Mouse (Mus musculus): ENCODE measurements around the gene Arx. TPM values are rescaled to one million over a fixed set of nuclear protein-coding genes. Genes with fewer than 3 reads are reported as not detected.
A peak's percentile ranks its signal among the peaks of the same experiment; 100 is the strongest.

Gene Arx
- not detected in 2 replicates for polyA plus RNA-seq (2012; rRNA removed)

DNA sequence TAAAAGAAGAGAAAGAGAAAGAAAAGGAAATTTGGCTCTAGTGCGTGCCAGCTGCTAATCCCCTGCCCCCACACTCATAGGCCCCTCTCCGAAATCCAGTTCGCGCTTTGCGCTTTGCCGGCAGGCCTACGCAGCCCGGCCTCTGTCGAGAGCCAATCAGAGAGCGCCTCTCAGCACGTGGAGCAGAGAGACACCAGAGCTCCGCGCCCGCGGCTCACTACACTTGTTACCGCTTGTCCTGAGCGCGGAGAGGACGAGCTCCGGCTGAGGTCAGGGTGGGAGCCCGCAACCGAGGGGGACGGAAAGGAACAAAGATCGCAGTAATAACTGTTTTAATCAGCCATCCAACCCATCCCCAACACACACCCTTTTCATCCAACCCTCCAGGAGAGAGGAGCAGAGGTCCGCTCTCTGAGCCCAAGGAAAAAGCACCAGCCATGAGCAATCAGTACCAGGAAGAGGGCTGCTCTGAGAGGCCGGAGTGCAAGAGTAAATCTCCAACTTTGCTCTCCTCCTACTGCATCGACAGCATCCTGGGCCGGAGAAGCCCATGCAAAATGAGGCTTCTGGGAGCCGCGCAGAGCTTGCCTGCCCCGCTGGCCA, at the start of gene Arx:
Gene Arx, plus strand, starts transcription at position 155 of the 603 bp plus-strand sequence.
- TF ChIP-seq CTCF (IDR thresholded peaks at IDR 0.05; ENCODE audit: extremely low read depth, insufficient read depth, insufficient read length, insufficient replicate concordance) (no peak), POLR2A (IDR thresholded peaks at IDR 0.05; ENCODE audit: low read depth, low read length) (no peak)
- no peak within 1 kb of the TSS for H3K27ac ChIP-seq (ENCODE audit: insufficient read depth, low read length)
- H3K4me3 ChIP-seq (ENCODE audit: extremely low read depth, insufficient read depth, insufficient read length), result no peak within 1 kb of the TSS
- peaks cover 12% of the 10 kb centered on the region for H3K27me3 ChIP-seq (ENCODE audit: control insufficient read depth, insufficient read depth, low read length)
- peak; percentile 9 to 49 for DNase-seq (ENCODE audit: low read depth in 1 of 2, low spot score in 2 of 2)
- H3K36me3 ChIP-seq (ENCODE audit: control insufficient read depth, insufficient read depth, low read length), result no peaks in the 10 kb centered on the region
- peaks cover 5% of the 10 kb centered on the region for H3K4me1 ChIP-seq (ENCODE audit: control insufficient read depth, insufficient read depth, insufficient read length)
- WGBS, result 35% methylated on average over 31 of the region's 31 CpGs

- 65% methylated on average over 1 of the region's 1 CpGs for WGBS
- no peaks in the 10 kb centered on the region for H3K36me3 ChIP-seq (ENCODE audit: control insufficient read depth, insufficient read depth, low read length)
- H3K27me3 ChIP-seq (ENCODE audit: control insufficient read depth, insufficient read depth, low read length), result no peaks in the 10 kb centered on the region
- TF ChIP-seq POLR2A (IDR thresholded peaks at IDR 0.05; ENCODE audit: low read depth, low read length) (no peak), CTCF (IDR thresholded peaks at IDR 0.05; ENCODE audit: extremely low read depth, insufficient read depth, insufficient read length, insufficient replicate concordance) (no peak)
- H3K4me3 ChIP-seq (ENCODE audit: extremely low read depth, insufficient read depth, insufficient read length), result no peak overlapping the region
- H3K4me1 ChIP-seq (ENCODE audit: control insufficient read depth, insufficient read depth, insufficient read length), result no peaks in the 10 kb centered on the region
- H3K27ac ChIP-seq (ENCODE audit: insufficient read depth, low read length), result no peak overlapping the region
- no peak for DNase-seq (ENCODE audit: low read depth in 1 of 2, low spot score in 2 of 2)
Observed at GRCm38 (mm10) chrX:93251329-93251728, 34.9 kb upstream of the Arx start.

DNA sequence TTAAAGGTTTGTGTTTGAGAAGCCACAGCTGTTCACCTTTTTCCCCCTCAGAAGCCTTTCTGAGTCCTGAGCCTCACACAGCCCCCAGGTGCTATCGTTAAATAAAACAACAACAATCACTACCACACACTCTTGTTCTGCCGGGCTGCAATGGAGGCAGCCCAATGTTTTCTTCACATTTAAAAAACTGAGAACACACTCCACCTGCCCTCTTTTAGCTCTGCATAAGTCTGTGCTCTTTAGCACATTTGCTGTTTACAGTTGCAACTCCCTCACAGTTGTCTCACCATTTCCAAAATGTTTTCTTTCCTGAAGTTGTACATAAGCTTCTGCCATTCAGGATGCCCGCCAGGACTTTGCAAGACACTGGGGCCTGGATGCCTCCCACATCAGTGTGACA, 10.6 kb upstream of the Arx start:
- no peak overlapping the region for H3K4me3 ChIP-seq (ENCODE audit: extremely low read depth, insufficient read depth, insufficient read length)
- H3K36me3 ChIP-seq (ENCODE audit: control insufficient read depth, insufficient read depth, low read length), result no peaks in the 10 kb centered on the region
- TF ChIP-seq POLR2A (IDR thresholded peaks at IDR 0.05; ENCODE audit: low read depth, low read length), result no peak
- TF ChIP-seq CTCF (IDR thresholded peaks at IDR 0.05; ENCODE audit: extremely low read depth, insufficient read depth, insufficient read length, insufficient replicate concordance), result no peak
- WGBS, result 70% methylated on average over 3 of the region's 3 CpGs
- DNase-seq (ENCODE audit: low read depth in 1 of 2, low spot score in 2 of 2), result no peak
- H3K27ac ChIP-seq (ENCODE audit: insufficient read depth, low read length), result no peak overlapping the region
- no peaks in the 10 kb centered on the region for H3K27me3 ChIP-seq (ENCODE audit: control insufficient read depth, insufficient read depth, low read length)
- H3K4me1 ChIP-seq (ENCODE audit: control insufficient read depth, insufficient read depth, insufficient read length), result no peaks in the 10 kb centered on the region

DNA sequence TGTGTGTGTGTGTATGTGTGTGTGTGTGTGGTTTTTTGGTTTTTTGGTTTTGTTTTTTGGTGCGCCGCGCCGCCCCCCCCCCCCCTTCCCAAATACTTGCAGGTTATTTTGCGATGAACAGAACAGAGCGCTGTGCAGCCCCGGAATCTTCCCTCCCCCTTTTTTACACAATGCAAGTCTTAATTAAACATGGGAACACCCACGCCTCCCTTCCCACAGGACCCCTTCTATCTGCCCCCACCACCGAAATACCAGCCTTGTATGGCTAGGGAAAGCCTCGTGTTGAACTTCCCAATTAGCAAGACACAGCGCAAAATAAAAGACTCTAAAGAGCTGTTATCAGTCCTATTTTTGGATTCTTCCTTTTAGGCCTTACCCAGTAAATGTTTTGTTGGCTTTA, 6.3 kb upstream of the Arx start:
- WGBS, result 39% methylated on average over 6 of the region's 11 CpGs
- Histone ChIP-seq H3K27ac (ENCODE audit: insufficient read depth, low read length) (no peak overlapping the region), H3K36me3 (ENCODE audit: control insufficient read depth, insufficient read depth, low read length) (no peaks in the 10 kb centered on the region), H3K27me3 (ENCODE audit: control insufficient read depth, insufficient read depth, low read length) (peaks cover 2% of the 10 kb centered on the region), H3K4me3 (ENCODE audit: extremely low read depth, insufficient read depth, insufficient read length) (no peak overlapping the region), H3K4me1 (ENCODE audit: control insufficient read depth, insufficient read depth, insufficient read length) (no peaks in the 10 kb centered on the region)
- TF ChIP-seq POLR2A (IDR thresholded peaks at IDR 0.05; ENCODE audit: low read depth, low read length) (no peak), CTCF (IDR thresholded peaks at IDR 0.05; ENCODE audit: extremely low read depth, insufficient read depth, insufficient read length, insufficient replicate concordance) (no peak)
- DNase-seq (ENCODE audit: low read depth in 1 of 2, low spot score in 2 of 2), result no peak

GRCm38 (mm10) chrX:93281028-93281723, 5.1 kb upstream of the Arx start:
- 23% methylated on average over 23 of the region's 23 CpGs for WGBS
- peak in 1 of 2 experiments; percentile 19 for DNase-seq (ENCODE audit: low read depth in 1 of 2, low spot score in 2 of 2)
- Histone ChIP-seq H3K4me3 (ENCODE audit: extremely low read depth, insufficient read depth, insufficient read length) (no peak overlapping the region), H3K36me3 (ENCODE audit: control insufficient read depth, insufficient read depth, low read length) (no peaks in the 10 kb centered on the region), H3K27me3 (ENCODE audit: control insufficient read depth, insufficient read depth, low read length) (peaks cover 2% of the 10 kb centered on the region), H3K27ac (ENCODE audit: insufficient read depth, low read length) (no peak overlapping the region), H3K4me1 (ENCODE audit: control insufficient read depth, insufficient read depth, insufficient read length) (peaks cover 2% of the 10 kb centered on the region; the same call in 1 of the 2 replicates)
- TF ChIP-seq POLR2A (IDR thresholded peaks at IDR 0.05; ENCODE audit: low read depth, low read length), result no peak
- peak; percentile 40; the same call in 1 of the 2 replicates for TF ChIP-seq CTCF (IDR thresholded peaks at IDR 0.05; ENCODE audit: extremely low read depth, insufficient read depth, insufficient read length, insufficient replicate concordance)

DNA sequence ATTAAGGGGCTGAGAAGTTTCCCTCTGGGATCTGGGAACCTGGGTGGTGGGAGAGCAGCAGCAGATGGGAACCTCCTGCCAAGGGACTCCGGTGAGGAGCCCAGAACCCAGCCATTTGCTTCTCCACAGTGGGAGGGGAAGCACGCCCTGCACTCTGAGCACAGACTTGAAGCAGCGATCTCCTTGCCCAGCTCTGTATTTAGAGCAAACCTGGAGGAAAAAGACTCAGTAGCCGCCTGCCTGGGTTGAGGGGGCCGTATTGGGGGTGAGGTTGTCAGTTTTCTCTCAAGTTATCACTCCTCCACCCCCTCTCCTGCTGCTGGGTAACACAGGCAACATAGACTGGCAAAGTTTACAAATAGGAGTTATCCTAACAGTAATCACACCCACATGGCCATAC, 4.5 kb upstream of the Arx start:
- peaks cover 3% of the 10 kb centered on the region for H3K27me3 ChIP-seq (ENCODE audit: control insufficient read depth, insufficient read depth, low read length)
- WGBS, result 56% methylated on average over 5 of the region's 5 CpGs
- no peak overlapping the region for H3K4me3 ChIP-seq (ENCODE audit: extremely low read depth, insufficient read depth, insufficient read length)

DNA sequence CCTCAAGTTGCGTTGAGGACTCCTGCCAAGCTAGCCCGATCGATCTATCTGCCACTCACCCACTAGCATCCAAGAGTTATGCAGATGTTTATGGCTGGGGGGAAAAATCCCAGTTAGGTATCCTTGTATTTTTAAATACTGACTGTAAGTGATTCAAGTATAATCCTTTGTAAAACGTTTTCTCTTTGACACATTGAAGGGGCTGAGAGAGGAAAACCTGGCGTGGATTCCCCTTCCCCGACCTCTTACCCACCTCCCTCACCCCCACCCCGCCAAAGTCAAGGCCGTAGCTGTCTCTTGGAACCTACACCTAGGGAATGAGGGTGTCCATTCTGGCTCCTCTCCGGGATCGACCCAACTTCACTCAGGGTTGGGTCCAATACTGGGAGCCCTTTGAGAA, 1.2 kb upstream of the Arx start:
- Histone ChIP-seq H3K27ac (ENCODE audit: insufficient read depth, low read length) (no peak overlapping the region), H3K36me3 (ENCODE audit: control insufficient read depth, insufficient read depth, low read length) (no peaks in the 10 kb centered on the region), H3K4me3 (ENCODE audit: extremely low read depth, insufficient read depth, insufficient read length) (no peak overlapping the region), H3K4me1 (ENCODE audit: control insufficient read depth, insufficient read depth, insufficient read length) (peaks cover 5% of the 10 kb centered on the region), H3K27me3 (ENCODE audit: control insufficient read depth, insufficient read depth, low read length) (peaks cover 14% of the 10 kb centered on the region)
- no peak for DNase-seq (ENCODE audit: low read depth in 1 of 2, low spot score in 2 of 2)
- 26% methylated on average over 10 of the region's 10 CpGs for WGBS
- TF ChIP-seq POLR2A (IDR thresholded peaks at IDR 0.05; ENCODE audit: low read depth, low read length), result no peak
- TF ChIP-seq CTCF (IDR thresholded peaks at IDR 0.05; ENCODE audit: extremely low read depth, insufficient read depth, insufficient read length, insufficient replicate concordance), result no peak

More for the DNA sequence above, 4.5 kb upstream of the Arx start:
- peaks cover 2% of the 10 kb centered on the region; the same call in 1 of the 2 replicates for H3K4me1 ChIP-seq (ENCODE audit: control insufficient read depth, insufficient read depth, insufficient read length)
- no peaks in the 10 kb centered on the region for H3K36me3 ChIP-seq (ENCODE audit: control insufficient read depth, insufficient read depth, low read length)
- TF ChIP-seq POLR2A (IDR thresholded peaks at IDR 0.05; ENCODE audit: low read depth, low read length) (no peak), CTCF (IDR thresholded peaks at IDR 0.05; ENCODE audit: extremely low read depth, insufficient read depth, insufficient read length, insufficient replicate concordance) (no peak)
- H3K27ac ChIP-seq (ENCODE audit: insufficient read depth, low read length), result no peak overlapping the region
- no peak for DNase-seq (ENCODE audit: low read depth in 1 of 2, low spot score in 2 of 2)

All from spleen, adult 2 months (tissue).